ENCODE assay signal across 8 mouse cellular contexts in genomic region chr1:160531402-160531801, GRCm38 (mm10).
DNase-seq lines count a peak whose midpoint lies in the region; ATAC-seq lines count a peak whose summit lies in the region.

No protein-coding gene starts in this region.

- no peak overlapping the region for H3K27ac ChIP-seq in liver, embryonic 12.5 days
- H3K27ac ChIP-seq in forebrain, embryonic 15.5 days (replicated peaks) = peak overlapping the region; percentile 42; the same call in 1 of the 2 replicates
- no peak overlapping the region for H3K27ac ChIP-seq in lung, embryonic 16.5 days (ENCODE audit: low read length)

- no peak overlapping the region for H3K4me2 ChIP-seq in liver, embryonic 12.5 days
- H3K4me2 ChIP-seq in forebrain, embryonic 15.5 days (replicated peaks) = no peak overlapping the region
- no peak overlapping the region for H3K4me2 ChIP-seq in lung, embryonic 16.5 days (ENCODE audit: low read depth, low read length)

- no peak overlapping the region for H3K9ac ChIP-seq in liver, embryonic 12.5 days
- H3K9ac ChIP-seq in forebrain, embryonic 15.5 days (replicated peaks) = no peak overlapping the region
- H3K9ac ChIP-seq in lung, embryonic 16.5 days (ENCODE audit: low read length) = no peak overlapping the region

- intact Hi-C loops in heart, postnatal 14 days (cut with DNase I) = no loop called here

- H3K4me1 ChIP-seq in liver, embryonic 12.5 days = no peaks in the 10 kb centered on the region
- H3K4me1 ChIP-seq in forebrain, embryonic 15.5 days = peaks cover 30% of the 10 kb centered on the region
- no peaks in the 10 kb centered on the region for H3K4me1 ChIP-seq in lung, embryonic 16.5 days (replicated peaks; ENCODE audit: control insufficient read depth, insufficient read depth, low read length)

- no peaks in the 10 kb centered on the region for H3K36me3 ChIP-seq in liver, embryonic 12.5 days
- H3K36me3 ChIP-seq in forebrain, embryonic 15.5 days = no peaks in the 10 kb centered on the region
- H3K36me3 ChIP-seq in lung, embryonic 16.5 days (ENCODE audit: control insufficient read depth, insufficient read depth, low read length) = no peaks in the 10 kb centered on the region

- DNase-seq in liver = peak; percentile 48
- peak; percentile 90 to 93 for DNase-seq in heart, postnatal 14 days
- peak; percentile 57 for DNase-seq in large intestine, adult 2 months (ENCODE audit: low read depth, low spot score)
- peak; percentile 67 for DNase-seq in right cerebral cortex, postnatal 14 days
- DNase-seq in thymus, postnatal 4 days = no peak

- H3K4me3 ChIP-seq in liver, embryonic 12.5 days = no peak overlapping the region
- no peak overlapping the region for H3K4me3 ChIP-seq in forebrain, embryonic 15.5 days
- H3K4me3 ChIP-seq in lung, embryonic 16.5 days (ENCODE audit: low read length) = no peak overlapping the region

- WGBS in liver, embryonic 12.5 days (ENCODE audit: insufficient replicate concordance) = 72% methylated on average over 5 of the region's 5 CpGs
- WGBS in forebrain, embryonic 15.5 days = 9% methylated on average over 5 of the region's 5 CpGs
- WGBS in large intestine, adult 2 months = 10% methylated on average over 5 of the region's 5 CpGs
- 28% methylated on average over 5 of the region's 5 CpGs for WGBS in lung, embryonic 16.5 days

- H3K9me3 ChIP-seq in liver, embryonic 12.5 days (replicated peaks) = no peaks in the 10 kb centered on the region
- no peaks in the 10 kb centered on the region for H3K9me3 ChIP-seq in forebrain, embryonic 15.5 days
- H3K9me3 ChIP-seq in lung, embryonic 16.5 days (ENCODE audit: control insufficient read depth, low read length) = no peaks in the 10 kb centered on the region

- H3K27me3 ChIP-seq in liver, embryonic 12.5 days (replicated peaks) = no peaks in the 10 kb centered on the region
- H3K27me3 ChIP-seq in forebrain, embryonic 15.5 days = no peaks in the 10 kb centered on the region
- H3K27me3 ChIP-seq in lung, embryonic 16.5 days (ENCODE audit: control insufficient read depth, insufficient read depth, low read depth, low read length) = no peaks in the 10 kb centered on the region

- no peak for ATAC-seq in liver, embryonic 12.5 days
- peak; percentile 75 for ATAC-seq in forebrain, embryonic 15.5 days (replicated peaks)
- peak; percentile 96 for ATAC-seq in lung, embryonic 16.5 days (ENCODE audit: low read depth)
